Mouse (Mus musculus): ENCODE measurements around the gene Pla1a.

Gene Pla1a

DNA sequence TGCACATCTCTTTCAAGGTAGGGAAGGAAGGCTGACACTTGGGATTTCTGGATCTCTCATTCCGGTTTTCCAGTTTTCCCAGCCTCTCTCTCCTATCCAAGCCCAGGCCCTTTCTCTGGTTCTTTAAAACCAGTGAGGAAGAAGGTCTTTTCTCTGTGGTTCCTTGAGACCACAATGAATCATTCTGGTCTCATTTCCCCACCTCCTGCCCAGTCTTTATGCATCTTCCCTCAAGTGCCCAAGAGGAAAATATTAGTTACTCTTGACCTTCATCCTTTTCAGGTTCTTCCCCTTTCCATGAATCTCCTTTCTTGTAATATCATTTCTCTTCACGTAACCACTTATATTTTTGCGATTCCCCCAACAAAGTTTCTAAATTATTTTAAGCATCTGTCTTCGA lies 47.2 kb downstream of the Pla1a start:
- DNase-seq = no peak

GRCm38 (mm10) chr16:38385184-38385634 lies 47.7 kb downstream of the Pla1a start:
- no peak for DNase-seq

DNA sequence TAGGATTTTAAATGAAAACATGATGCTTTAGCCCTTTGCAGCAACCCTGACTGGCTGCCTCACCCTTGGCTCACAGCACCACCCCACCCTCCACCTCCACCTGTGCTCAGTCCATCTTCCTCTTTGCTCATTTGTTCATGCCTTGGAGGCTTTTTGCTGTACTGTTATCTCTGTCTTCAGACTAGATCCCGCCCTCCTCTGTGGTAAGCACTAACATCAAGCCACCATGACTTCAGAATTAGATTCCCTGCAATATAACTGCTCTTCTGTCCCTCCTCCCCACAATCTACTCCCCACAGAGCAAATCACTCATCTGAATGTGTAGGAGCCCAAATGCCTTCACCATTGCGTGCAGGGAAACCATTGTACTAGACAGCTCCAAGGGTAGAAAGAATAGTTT lies 49.3 kb downstream of the Pla1a start:
- no peak for DNase-seq

DNA sequence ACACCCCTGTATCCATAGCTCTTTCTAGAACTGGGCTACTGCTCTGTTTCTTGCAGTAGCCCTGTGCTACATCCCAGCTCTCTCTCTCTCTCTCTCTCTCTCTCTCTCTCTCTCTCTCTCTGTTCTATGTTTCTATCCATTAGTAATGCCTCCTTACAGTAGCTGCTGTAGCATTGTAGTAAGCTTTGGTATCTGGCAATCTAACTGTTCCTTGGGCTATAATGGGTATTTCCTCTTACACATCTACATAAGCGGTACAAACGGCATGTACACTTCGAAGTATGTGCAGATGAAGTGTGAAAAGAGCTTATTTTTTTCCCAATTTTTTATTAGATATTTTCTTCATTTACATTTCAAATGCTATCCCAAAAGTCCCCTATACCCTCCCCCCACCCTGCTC lies 53.0 kb downstream of the Pla1a start:
- DNase-seq = no peak

GRCm38 (mm10) chr16:38379493-38379892 lies 53.5 kb downstream of the Pla1a start:
- no peak for DNase-seq

DNA sequence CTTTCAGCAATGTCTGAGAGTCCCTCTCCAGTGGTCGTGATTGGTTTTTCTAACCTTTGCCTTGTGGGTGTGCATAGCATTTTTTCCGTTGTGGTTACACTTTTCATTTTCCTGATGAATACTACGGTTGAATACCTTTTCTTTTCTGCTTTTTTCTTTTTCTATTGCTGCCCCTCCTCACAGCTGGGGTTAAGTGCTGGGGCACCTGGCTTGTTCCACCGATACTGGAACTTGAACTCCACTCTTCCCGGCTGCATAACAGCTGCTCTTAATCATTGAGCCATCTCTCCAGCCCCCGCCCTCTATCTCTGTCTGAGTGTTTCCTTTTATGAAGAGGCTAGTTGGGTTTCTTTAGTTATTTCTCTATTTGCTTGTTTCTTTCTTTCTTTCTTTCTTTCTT lies 53.9 kb downstream of the Pla1a start:
- DNase-seq = no peak

DNA sequence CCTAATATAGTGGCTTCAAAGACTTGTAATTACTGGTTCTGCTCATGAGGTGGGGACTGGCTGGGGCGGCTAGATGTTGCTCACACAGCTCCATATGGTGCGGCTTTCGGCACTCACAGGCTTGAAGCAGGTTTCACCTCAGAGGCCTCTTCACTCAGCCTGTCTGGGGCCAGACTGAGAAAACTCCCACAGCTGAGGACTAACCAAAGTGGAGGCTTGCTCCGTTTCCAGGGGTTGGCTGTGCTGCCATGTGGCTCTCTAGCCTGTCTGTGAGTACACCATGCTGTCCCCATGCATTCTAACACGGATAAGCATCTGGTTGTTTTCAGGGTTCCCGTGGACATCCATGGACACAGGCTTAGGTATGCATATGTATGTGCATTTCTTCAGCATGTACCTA lies 54.4 kb downstream of the Pla1a start:
- no peak for DNase-seq

- no peak for DNase-seq
Observed at GRCm38 (mm10) chr16:38377546-38377945, 55.4 kb downstream of the Pla1a start.

DNA sequence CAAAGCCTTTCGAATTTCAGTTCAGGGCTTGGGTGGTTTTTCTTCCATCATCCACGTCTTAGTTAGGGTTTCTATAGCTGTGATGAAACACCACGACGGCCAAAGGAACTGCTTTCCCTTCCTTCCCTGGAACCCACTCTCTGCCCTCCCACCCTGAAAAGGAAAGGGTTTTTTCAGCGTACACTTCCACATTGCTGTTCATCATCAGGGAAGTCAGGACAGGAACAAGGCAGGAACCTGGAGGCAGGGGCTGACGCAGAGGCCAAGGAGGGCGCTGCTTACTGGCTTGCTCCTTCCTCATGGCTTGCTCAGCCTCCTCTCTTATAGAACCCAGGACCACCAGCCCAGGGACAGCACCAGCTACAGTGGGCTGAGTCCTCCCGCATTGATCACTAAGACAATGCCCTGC lies 56.1 kb downstream of the Pla1a start:
- DNase-seq = no peak

DNA sequence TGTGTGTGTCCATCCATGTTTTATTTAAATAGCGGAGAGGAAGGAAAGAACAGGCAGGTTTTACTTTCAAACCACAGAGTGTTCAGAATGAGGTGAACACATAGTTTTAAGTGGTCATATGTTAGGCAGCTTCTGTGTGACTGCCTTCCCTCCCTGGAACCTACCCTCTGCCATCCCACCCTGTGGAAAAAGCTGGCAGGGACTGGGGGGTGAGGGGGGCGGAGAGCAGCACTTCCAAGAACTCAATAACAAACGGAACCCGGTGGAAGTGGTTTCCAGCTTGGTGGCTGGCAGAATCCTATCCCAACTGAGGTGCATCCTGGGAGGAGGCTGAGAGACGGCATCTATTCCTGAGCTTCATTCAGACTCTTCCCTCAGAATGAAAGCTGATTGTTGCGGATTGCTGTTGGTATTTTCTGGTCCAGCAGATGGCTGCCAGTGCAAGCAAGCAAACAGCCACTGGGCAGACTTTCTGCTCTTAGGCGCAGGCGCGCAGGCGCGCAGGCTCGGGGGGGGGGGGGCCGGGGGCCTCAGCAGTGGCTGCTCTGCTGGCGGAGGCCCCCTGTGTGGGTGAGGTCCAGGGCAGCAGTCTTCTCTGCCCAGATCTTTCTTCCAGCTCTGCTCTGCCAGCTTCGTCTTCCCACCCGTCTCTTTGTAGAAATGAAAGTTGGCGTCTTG lies 56.6 kb downstream of the Pla1a start:
- peak; percentile 57 for DNase-seq

DNA sequence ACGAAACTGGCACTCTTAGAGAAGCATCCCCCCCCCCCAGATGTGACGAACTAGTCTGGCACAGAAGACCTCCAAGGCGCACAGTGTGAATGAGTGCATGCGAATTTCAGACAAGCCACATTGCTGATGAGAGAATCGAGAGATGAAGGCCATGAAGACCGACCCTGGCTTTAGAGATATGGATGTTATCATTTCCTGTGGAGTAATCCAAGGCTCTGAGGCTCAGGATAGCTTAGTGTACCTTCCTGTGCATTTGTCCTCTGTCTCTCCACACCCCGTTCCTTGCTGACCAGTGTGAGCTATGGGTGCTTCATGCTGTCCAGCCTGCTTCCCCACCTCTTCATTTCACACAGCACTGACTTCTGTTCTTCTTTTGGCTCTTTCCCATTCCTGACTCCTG lies 57.8 kb downstream of the Pla1a start:
- DNase-seq = no peak

GRCm38 (mm10) chr16:38374379-38375140 lies 58.4 kb downstream of the Pla1a start:
- no peak for DNase-seq

- no peak for DNase-seq
Observed at GRCm38 (mm10) chr16:38373941-38374340, 59.0 kb downstream of the Pla1a start.

- no peak for DNase-seq
Observed at GRCm38 (mm10) chr16:38373439-38373838, 59.5 kb downstream of the Pla1a start.

- no peak for DNase-seq
Observed at GRCm38 (mm10) chr16:38372876-38373275, 60.1 kb downstream of the Pla1a start.

DNA sequence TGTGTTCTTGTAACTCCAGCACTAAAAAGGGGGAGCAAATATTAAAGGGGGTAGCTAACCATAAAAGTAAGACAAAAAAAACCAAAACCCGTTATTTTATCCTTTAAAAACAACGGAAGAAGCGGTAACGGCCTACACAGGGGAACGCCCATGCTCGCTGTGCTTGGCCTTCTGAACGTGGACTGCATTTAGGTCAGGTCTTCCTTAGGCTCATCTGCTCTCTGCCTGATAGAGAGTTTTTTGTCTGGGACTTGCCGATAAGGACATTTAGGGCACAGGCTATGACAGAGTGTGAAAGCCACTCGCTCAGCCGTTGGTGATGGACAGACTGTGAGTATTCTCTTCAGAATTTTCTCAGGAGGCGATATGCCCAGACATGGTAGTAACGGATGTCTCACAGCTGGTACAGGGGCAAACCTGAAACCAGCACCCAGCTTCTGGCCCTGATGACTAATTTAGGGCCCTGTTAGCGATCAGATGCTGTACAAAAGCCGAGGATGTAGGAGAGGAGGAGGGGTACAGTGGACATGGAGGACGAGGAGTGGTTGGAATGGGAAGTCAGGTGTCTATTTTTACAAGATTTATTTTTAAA lies 61.1 kb downstream of the Pla1a start:
- no peak for DNase-seq

DNA sequence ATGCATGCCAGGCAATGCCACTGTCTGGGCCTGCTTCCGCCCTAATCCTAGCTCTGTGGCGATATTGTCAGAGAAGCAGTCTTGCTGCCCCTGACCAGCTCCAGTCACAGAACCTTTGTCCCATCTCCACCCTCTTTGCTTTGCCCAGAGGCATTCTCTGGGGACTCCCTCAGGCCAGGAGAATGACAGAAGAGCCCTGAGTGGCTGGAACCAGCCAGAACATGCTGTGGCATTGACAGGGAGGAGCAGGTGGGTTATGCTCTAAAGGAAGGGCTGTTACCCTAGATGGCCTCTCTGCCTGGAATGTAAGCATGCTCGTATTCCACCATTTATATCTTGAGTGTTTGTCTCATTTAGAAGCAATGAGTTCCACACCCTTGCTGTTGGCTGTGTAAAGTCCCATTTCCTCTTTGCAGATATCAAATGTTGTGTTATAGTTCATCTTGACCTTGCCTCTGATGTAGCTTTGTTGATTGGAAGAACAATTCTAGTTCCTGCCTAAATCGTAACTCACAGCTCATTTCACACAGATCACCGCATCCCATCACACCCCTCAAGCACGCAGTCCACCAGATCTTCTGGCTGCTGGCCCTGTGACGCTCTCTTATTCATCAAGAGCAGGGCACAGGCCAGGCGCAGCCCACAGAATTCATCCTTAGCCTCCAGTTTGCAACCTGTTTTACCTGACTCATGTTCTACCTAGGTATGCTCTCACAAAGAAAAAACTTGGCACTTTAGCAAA lies 62.1 kb downstream of the Pla1a start:
- no peak for DNase-seq

DNA sequence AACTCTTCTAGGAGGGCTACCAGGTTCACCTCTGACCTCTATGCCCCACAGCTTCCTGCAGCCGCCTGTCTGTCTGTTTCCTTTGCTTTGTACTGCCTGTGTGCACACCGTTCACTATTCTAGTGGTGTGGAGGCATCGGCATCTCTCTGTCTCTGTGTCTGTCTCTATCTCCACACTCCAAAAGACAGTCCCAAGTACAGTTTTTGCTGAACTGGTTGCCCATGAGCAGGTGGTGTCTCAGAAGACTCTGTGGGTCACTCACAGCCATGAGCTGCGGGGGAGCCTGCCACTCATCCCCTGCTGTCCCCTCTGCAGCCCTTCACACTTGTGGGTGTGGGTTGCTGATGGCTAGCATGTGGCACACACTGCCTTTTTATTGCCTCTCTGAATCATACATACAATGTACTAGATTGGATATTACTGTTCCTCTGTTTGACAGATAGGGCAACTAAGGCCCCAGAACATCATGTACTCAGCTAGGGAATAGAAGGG lies 62.9 kb downstream of the Pla1a start:
- DNase-seq = no peak

- DNase-seq = no peak
Observed at GRCm38 (mm10) chr16:38369431-38369830, 63.5 kb downstream of the Pla1a start.

DNA sequence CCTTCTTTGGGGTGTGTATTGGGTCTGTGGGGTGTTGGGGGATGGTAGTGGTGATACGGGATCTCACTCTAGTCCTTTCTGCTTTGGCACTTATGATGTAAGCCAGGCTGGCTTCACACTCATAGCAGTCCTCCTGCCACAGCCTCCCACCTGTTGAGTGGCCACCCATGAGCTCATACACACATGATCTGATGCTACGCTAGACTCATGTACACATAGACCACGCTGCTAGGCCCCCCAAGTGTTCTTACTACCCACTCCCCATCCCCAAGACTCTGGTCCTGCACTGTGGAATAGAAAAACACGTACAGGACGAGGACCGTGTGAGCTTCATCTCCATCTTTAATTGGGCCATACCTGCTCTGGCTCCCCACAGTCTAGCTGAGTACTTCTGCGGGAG lies 63.9 kb downstream of the Pla1a start:
- no peak for DNase-seq

GRCm38 (mm10) chr16:38368336-38368735 lies 64.6 kb downstream of the Pla1a start:
- DNase-seq = no peak

DNA sequence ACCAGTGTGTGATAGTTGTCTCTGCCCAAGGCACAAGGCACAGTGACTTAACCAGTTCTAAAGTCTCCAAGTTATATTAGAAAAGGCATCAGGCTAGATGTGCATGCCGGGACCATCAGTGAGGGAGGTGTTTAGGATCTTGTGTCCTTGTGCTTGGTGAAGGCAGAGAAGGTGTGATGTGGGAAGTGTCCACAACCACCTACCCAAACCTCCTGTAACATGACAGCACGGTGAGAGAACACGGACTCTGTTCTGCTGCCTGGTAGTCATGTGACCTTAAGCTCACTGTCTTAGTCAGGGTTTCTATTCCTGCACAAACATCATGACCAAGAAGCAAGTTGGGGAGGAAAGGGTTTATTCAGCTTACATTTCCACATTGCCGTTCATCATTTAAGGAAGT lies 66.7 kb downstream of the Pla1a start:
- no peak for DNase-seq

- no peak for DNase-seq
Observed at GRCm38 (mm10) chr16:38365390-38365789, 67.6 kb downstream of the Pla1a start.
